Mouse (Mus musculus): ENCODE results near the gene Pias3. TPM values are rescaled to one million over a fixed set of nuclear protein-coding genes. Genes with fewer than 3 reads are reported as not detected.

Gene Pias3
- polyA plus RNA-seq, 2 experiments = 52.2 to 100 TPM

GRCm38 (mm10) chr3:96706984-96707383 is 10.8 kb downstream of the Pias3 start:
- no peaks in the 10 kb centered on the region for H3K9me3 ChIP-seq (ENCODE audit: control insufficient read depth, low read length)
- H3K27ac ChIP-seq (replicated peaks; ENCODE audit: low read depth, low read length) = no peak overlapping the region
- no peak overlapping the region for H3K9ac ChIP-seq (ENCODE audit: low read depth, low read length, severe bottlenecking)
- no peak overlapping the region for H3K4me3 ChIP-seq (replicated peaks; ENCODE audit: low read length)
- WGBS = 60% methylated on average over 7 of the region's 7 CpGs
- ATAC-seq (ENCODE audit: low FRiP score, low read depth) = no peak
- no peaks in the 10 kb centered on the region; the same call in 1 of the 2 replicates for H3K4me1 ChIP-seq (ENCODE audit: control insufficient read depth, insufficient read depth, low read length)
- no peak for TF ChIP-seq POLR2A (IDR thresholded peaks at IDR 0.05; ENCODE audit: borderline replicate concordance, extremely low read depth, insufficient read depth, insufficient read length)
- H3K36me3 ChIP-seq (ENCODE audit: control insufficient read depth, insufficient read depth, low read length) = peaks cover 56% of the 10 kb centered on the region
- no peak for DNase-seq (ENCODE audit: low spot score)
- no peaks in the 10 kb centered on the region for H3K27me3 ChIP-seq (ENCODE audit: control insufficient read depth, insufficient read depth, low read length)
- H3K4me2 ChIP-seq (replicated peaks; ENCODE audit: low read depth, low read length, severe bottlenecking) = no peak overlapping the region

- ATAC-seq (ENCODE audit: low FRiP score, low read depth) (peak; percentile 89), DNase-seq (ENCODE audit: low spot score) (peak; percentile 81)
- peak within 1 kb of the TSS; percentile 51 for H3K4me3 ChIP-seq (replicated peaks; ENCODE audit: low read length)
- no peaks in the 10 kb centered on the region for H3K27me3 ChIP-seq (ENCODE audit: control insufficient read depth, insufficient read depth, low read length)
- no peaks in the 10 kb centered on the region; the same call in 1 of the 2 replicates for H3K4me1 ChIP-seq (ENCODE audit: control insufficient read depth, insufficient read depth, low read length)
- peaks cover 56% of the 10 kb centered on the region for H3K36me3 ChIP-seq (ENCODE audit: control insufficient read depth, insufficient read depth, low read length)
- WGBS = 5% methylated on average over 40 of the region's 42 CpGs
- H3K4me2 ChIP-seq (replicated peaks; ENCODE audit: low read depth, low read length, severe bottlenecking) = peak within 1 kb of the TSS; percentile 95
- TF ChIP-seq POLR2A (IDR thresholded peaks at IDR 0.05; ENCODE audit: borderline replicate concordance, extremely low read depth, insufficient read depth, insufficient read length) = 0 out of 2 replicates have a peak, but pooled peaks have one; percentile 29
- H3K9me3 ChIP-seq (ENCODE audit: control insufficient read depth, low read length) = no peaks in the 10 kb centered on the region
- H3K9ac ChIP-seq (ENCODE audit: low read depth, low read length, severe bottlenecking) = peak within 1 kb of the TSS; percentile 72
- H3K27ac ChIP-seq (replicated peaks; ENCODE audit: low read depth, low read length) = no peak within 1 kb of the TSS
These were observed 11.9 kb downstream of the Pias3 start, which contains the start of gene Nudt17 for GRCm38 (mm10) chr3:96707903-96708683. TSS of gene Nudt17 (minus strand) at chr3:96708562.

- H3K9ac ChIP-seq (ENCODE audit: low read depth, low read length, severe bottlenecking) = no peak overlapping the region
These were observed 12.5 kb downstream of the Pias3 start for GRCm38 (mm10) chr3:96708684-96709064.

GRCm38 (mm10) chr3:96714286-96714685 is 18.1 kb downstream of the Pias3 start:
- Histone ChIP-seq H3K9ac (ENCODE audit: low read depth, low read length, severe bottlenecking) (no peak overlapping the region), H3K27ac (replicated peaks; ENCODE audit: low read depth, low read length) (no peak overlapping the region), H3K36me3 (ENCODE audit: control insufficient read depth, insufficient read depth, low read length) (peaks cover 77% of the 10 kb centered on the region), H3K4me3 (replicated peaks; ENCODE audit: low read length) (no peak overlapping the region), H3K4me2 (replicated peaks; ENCODE audit: low read depth, low read length, severe bottlenecking) (no peak overlapping the region), H3K27me3 (ENCODE audit: control insufficient read depth, insufficient read depth, low read length) (no peaks in the 10 kb centered on the region), H3K4me1 (ENCODE audit: control insufficient read depth, insufficient read depth, low read length) (no peaks in the 10 kb centered on the region), H3K9me3 (ENCODE audit: control insufficient read depth, low read length) (no peaks in the 10 kb centered on the region)
- WGBS = 90% methylated on average over 5 of the region's 5 CpGs
- DNase-seq (ENCODE audit: low spot score) (no peak), ATAC-seq (ENCODE audit: low FRiP score, low read depth) (no peak)
- TF ChIP-seq POLR2A (IDR thresholded peaks at IDR 0.05; ENCODE audit: borderline replicate concordance, extremely low read depth, insufficient read depth, insufficient read length) = no peak

More at GRCm38 (mm10) chr3:96708684-96709064, 12.5 kb downstream of the Pias3 start:
- DNase-seq (ENCODE audit: low spot score) (no peak), ATAC-seq (ENCODE audit: low FRiP score, low read depth) (peak; percentile 8; the same call in 1 of the 2 replicates)
- 53% methylated on average over 2 of the region's 2 CpGs for WGBS
- H3K36me3 ChIP-seq (ENCODE audit: control insufficient read depth, insufficient read depth, low read length) = peaks cover 56% of the 10 kb centered on the region
- H3K27ac ChIP-seq (replicated peaks; ENCODE audit: low read depth, low read length) = no peak overlapping the region
- no peaks in the 10 kb centered on the region for H3K27me3 ChIP-seq (ENCODE audit: control insufficient read depth, insufficient read depth, low read length)
- H3K4me2 ChIP-seq (replicated peaks; ENCODE audit: low read depth, low read length, severe bottlenecking) = 0 out of 2 replicates have a peak overlapping the region, but pooled peaks have one; percentile 95
- no peaks in the 10 kb centered on the region for H3K9me3 ChIP-seq (ENCODE audit: control insufficient read depth, low read length)
- no peaks in the 10 kb centered on the region; the same call in 1 of the 2 replicates for H3K4me1 ChIP-seq (ENCODE audit: control insufficient read depth, insufficient read depth, low read length)
- TF ChIP-seq POLR2A (IDR thresholded peaks at IDR 0.05; ENCODE audit: borderline replicate concordance, extremely low read depth, insufficient read depth, insufficient read length) = no peak
- H3K4me3 ChIP-seq (replicated peaks; ENCODE audit: low read length) = no peak overlapping the region

- 70% methylated on average over 2 of the region's 2 CpGs for WGBS
- Histone ChIP-seq H3K27me3 (ENCODE audit: control insufficient read depth, insufficient read depth, low read length) (no peaks in the 10 kb centered on the region), H3K36me3 (ENCODE audit: control insufficient read depth, insufficient read depth, low read length) (peaks cover 75% of the 10 kb centered on the region), H3K4me2 (replicated peaks; ENCODE audit: low read depth, low read length, severe bottlenecking) (no peak overlapping the region), H3K9me3 (ENCODE audit: control insufficient read depth, low read length) (no peaks in the 10 kb centered on the region), H3K4me3 (replicated peaks; ENCODE audit: low read length) (no peak overlapping the region), H3K9ac (ENCODE audit: low read depth, low read length, severe bottlenecking) (no peak overlapping the region), H3K4me1 (ENCODE audit: control insufficient read depth, insufficient read depth, low read length) (no peaks in the 10 kb centered on the region), H3K27ac (replicated peaks; ENCODE audit: low read depth, low read length) (no peak overlapping the region)
- no peak for TF ChIP-seq POLR2A (IDR thresholded peaks at IDR 0.05; ENCODE audit: borderline replicate concordance, extremely low read depth, insufficient read depth, insufficient read length)
- DNase-seq (ENCODE audit: low spot score) (no peak), ATAC-seq (ENCODE audit: low FRiP score, low read depth) (no peak)
These were observed 19.7 kb downstream of the Pias3 start for GRCm38 (mm10) chr3:96715854-96716253.
